Mouse (Mus musculus) limb, embryonic 12.5 days (tissue): ENCODE data around the gene Rbbp9. TPM values are rescaled to one million over a fixed set of nuclear protein-coding genes. Genes with fewer than 3 reads are reported as not detected.

Experiments
- ATAC-seq: fragments of 200-750 bp; cut with Nextera tagmentation; 2 replicates; pipeline ENCODE4 v1.8.0; 2017; ENCODE audit warnings: low read depth, moderate TSS enrichment; ENCODE audit not compliant: insufficient number of reproducible peaks, insufficient read depth, low FRiP score, low TSS enrichment
- H3K27ac ChIP-seq: fragments of 300-500 bp; sonication (generic); 2 replicates; pipeline ENCODE4 v1.5.1; 2016; ENCODE audit warnings: mild to moderate bottlenecking, moderate library complexity
- H3K27me3 ChIP-seq: fragments of 300-500 bp; sonication (generic); 2 replicates; pipeline ENCODE4 v1.6.1; 2016; ENCODE audit warnings: mild to moderate bottlenecking, moderate library complexity
- H3K36me3 ChIP-seq: fragments of 300-500 bp; sonication (generic); 2 replicates; pipeline ENCODE4 v1.6.1; 2016; ENCODE audit warnings: mild to moderate bottlenecking, moderate library complexity
- H3K4me1 ChIP-seq: fragments of 300-500 bp; sonication (generic); replicated peaks from 2 replicates; pipeline ENCODE4 v1.6.1; 2016
- H3K4me2 ChIP-seq: fragments of 300-500 bp; sonication (generic); 2 replicates; pipeline ENCODE4 v1.6.1; 2016; ENCODE audit warnings: mild to moderate bottlenecking, moderate library complexity
- H3K4me3 ChIP-seq: fragments of 300-500 bp; sonication (generic); replicated peaks from 2 replicates; pipeline ENCODE4 v1.5.1; 2016; ENCODE audit warnings: mild to moderate bottlenecking
- H3K9ac ChIP-seq: fragments of 300-500 bp; sonication (generic); replicated peaks from 2 replicates; pipeline ENCODE4 v1.6.1; 2016; ENCODE audit warnings: mild to moderate bottlenecking, moderate library complexity
- H3K9me3 ChIP-seq: fragments of 300-500 bp; sonication (generic); 2 replicates; pipeline ENCODE4 v1.6.1; 2016; ENCODE audit warnings: mild to moderate bottlenecking, moderate library complexity
- WGBS: fragments of 180-500 bp; shearing (Covaris S2); methylation state at CpG from one replicate; pipeline ENCODE4 v1.1.7; 2016; 5-methylcytosine and 5-hydroxymethylcytosine counted together
- polyA plus RNA-seq: library from polyadenylated mRNA; unstranded; fragments of >200 nt; fragmentation: Nextera tagmentation; extraction: Ambion mirVana; gene quantifications from 2 replicates; pipeline ENCODE4 v1.2.1, GENCODE M21; 2016

Gene Rbbp9
- polyA plus RNA-seq, 1 experiment from 2014 or later, result 58.2 TPM

DNA sequence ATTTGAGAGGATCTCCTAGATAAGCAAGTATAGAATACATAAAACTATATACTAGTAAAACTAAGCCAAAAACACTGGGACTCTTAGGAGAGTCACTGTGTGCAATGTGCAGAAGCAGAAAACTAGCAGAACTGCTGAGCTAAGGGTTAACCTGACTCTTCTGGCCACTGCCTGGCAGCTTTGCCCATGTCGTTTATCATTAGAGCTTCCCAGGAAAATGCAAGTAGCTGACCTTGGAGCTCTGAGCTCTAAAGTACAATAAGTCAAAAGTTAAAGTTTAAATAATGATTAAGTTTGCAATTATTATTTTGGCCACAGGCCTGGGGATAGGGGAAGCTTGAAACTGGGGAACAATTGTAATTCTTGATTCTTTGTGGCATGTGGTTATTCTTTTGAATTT lies 5.2 kb downstream of the Rbbp9 start:
- Histone ChIP-seq H3K4me1 (0 out of 2 replicates have a peak, but pooled peaks cover 2% of the 10 kb centered on the region), H3K27ac (no peak overlapping the region), H3K9ac (no peak overlapping the region), H3K9me3 (no peaks in the 10 kb centered on the region), H3K4me2 (no peak overlapping the region), H3K27me3 (no peaks in the 10 kb centered on the region), H3K4me3 (no peak overlapping the region), H3K36me3 (peaks cover 71% of the 10 kb centered on the region)
- no peak for ATAC-seq
- 50% methylated on average over 1 of the region's 1 CpGs for WGBS

DNA sequence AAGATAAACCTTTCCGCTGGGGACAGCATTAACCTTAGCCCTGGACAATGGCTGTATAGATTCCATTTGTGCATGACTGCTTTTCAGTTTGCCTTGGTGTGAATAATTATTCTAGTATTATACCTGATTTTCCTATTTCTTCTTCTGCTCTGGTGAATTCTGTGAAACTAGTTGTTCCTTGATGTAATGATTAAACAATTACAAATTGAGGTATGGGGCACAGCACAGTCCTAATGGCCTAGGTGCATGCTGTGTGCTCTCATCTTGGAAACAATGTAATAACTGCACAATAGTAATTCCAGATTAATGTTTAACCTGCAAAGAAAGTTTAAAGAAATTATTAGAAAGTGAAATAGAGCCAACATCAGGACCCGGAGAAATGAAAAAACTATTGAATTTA lies 5.6 kb downstream of the Rbbp9 start:
- H3K9ac ChIP-seq, result no peak overlapping the region
- ATAC-seq, result no peak
- H3K4me2 ChIP-seq, result no peak overlapping the region
- WGBS, result 93% methylated on average over 2 of the region's 2 CpGs
- H3K4me3 ChIP-seq, result no peak overlapping the region
- peaks cover 75% of the 10 kb centered on the region for H3K36me3 ChIP-seq
- no peaks in the 10 kb centered on the region for H3K27me3 ChIP-seq
- 0 out of 2 replicates have a peak, but pooled peaks cover 2% of the 10 kb centered on the region for H3K4me1 ChIP-seq
- H3K9me3 ChIP-seq, result no peaks in the 10 kb centered on the region
- no peak overlapping the region for H3K27ac ChIP-seq

DNA sequence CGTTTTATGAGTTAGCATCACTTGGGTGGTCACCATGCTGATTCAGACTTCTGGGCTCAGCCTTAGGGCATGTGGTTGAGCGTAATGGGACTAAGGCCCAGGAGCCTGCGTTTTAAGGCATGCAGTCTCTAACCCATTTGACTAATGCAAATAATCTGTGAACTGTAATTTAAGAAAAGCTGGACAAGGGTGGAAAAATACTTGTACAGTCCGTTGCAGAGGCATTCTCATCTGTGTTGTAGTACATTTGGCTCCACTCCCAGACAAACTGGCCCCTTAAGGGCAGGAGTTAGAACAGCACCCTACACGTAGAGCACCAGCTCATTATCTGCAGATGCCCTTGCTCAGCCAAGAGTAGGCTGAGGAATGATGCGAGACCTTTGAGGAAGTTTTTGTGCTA lies 6.0 kb downstream of the Rbbp9 start:
- Histone ChIP-seq H3K27me3 (no peaks in the 10 kb centered on the region), H3K9me3 (no peaks in the 10 kb centered on the region), H3K9ac (no peak overlapping the region), H3K36me3 (peaks cover 80% of the 10 kb centered on the region), H3K4me3 (no peak overlapping the region), H3K4me2 (no peak overlapping the region), H3K4me1 (0 out of 2 replicates have a peak, but pooled peaks cover 2% of the 10 kb centered on the region), H3K27ac (no peak overlapping the region)
- WGBS, result 89% methylated on average over 6 of the region's 6 CpGs
- no peak for ATAC-seq

DNA sequence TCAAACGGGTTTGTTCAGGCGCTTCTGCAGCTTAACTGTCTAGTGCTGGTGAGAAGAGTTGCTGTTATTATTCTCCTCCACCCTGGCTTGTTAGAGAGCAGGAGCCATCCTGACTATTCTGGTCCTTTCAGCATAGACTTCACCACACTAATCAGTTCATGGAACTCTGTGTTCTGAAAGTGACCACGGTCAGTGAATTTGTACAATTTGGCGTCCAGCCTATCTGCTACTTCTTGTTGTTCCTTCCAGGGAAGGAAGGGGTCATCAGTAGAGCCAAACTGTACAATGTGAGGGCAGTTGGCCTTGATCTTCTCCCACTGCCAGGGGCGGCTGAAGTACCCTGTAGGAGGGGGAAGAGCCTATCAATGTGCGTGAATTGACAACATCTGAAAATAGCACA lies 7.0 kb downstream of the Rbbp9 start:
- H3K4me3 ChIP-seq, result no peak overlapping the region
- H3K27me3 ChIP-seq, result no peaks in the 10 kb centered on the region
- no peaks in the 10 kb centered on the region for H3K9me3 ChIP-seq
- no peaks in the 10 kb centered on the region for H3K4me1 ChIP-seq
- no peak overlapping the region for H3K4me2 ChIP-seq
- no peak overlapping the region for H3K9ac ChIP-seq
- H3K36me3 ChIP-seq, result peaks cover 88% of the 10 kb centered on the region
- no peak for ATAC-seq
- WGBS, result 89% methylated on average over 6 of the region's 6 CpGs
- H3K27ac ChIP-seq, result no peak overlapping the region

DNA sequence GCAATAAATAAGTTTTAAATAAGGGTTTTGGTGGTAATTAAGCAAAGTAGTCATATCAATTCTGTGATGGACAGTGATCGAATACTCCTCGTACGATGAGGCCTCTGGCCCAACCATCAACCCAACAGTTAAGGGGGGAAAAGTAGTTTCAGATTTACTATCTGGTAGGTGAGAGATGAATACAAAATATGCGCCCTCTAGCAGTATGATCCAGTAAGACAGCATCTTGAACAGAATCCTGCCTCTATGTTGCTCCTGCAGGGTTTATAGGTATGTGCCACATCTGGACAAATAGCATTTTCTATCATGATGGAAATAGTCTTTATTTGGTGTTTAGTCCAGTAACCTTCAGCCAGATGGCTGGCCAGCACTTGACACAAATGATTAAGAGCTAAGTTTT lies 9.4 kb downstream of the Rbbp9 start:
- 89% methylated on average over 4 of the region's 4 CpGs for WGBS
- ATAC-seq, result no peak
- Histone ChIP-seq H3K27me3 (no peaks in the 10 kb centered on the region), H3K9ac (no peak overlapping the region), H3K27ac (no peak overlapping the region), H3K4me3 (no peak overlapping the region), H3K9me3 (no peaks in the 10 kb centered on the region), H3K4me1 (no peaks in the 10 kb centered on the region), H3K36me3 (peaks cover 89% of the 10 kb centered on the region), H3K4me2 (no peak overlapping the region)

DNA sequence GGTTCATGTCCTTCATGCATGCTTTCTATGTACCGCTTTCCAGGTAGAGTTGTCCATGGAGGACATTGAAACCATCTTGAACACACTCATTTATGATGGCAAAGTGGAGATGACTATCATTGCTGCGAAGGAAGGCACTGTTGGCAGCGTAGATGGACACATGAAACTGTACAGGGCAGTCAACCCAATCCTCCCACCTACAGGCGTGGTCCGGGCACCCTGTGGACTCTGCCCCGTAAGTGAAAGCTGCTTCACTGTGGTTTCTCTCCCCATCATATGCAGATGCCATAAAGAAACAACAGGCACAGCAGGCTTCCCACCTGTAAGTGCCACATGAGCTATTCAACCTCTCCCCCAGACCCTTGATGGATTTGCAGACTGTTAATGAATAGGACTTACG lies 13.5 kb downstream of the Rbbp9 start:
- no peak for ATAC-seq
- 0 out of 2 replicates have a peak, but pooled peaks cover 6% of the 10 kb centered on the region for H3K9me3 ChIP-seq
- H3K4me2 ChIP-seq, result no peak overlapping the region
- no peaks in the 10 kb centered on the region for H3K4me1 ChIP-seq
- no peak overlapping the region for H3K9ac ChIP-seq
- peaks cover 92% of the 10 kb centered on the region for H3K36me3 ChIP-seq
- H3K27ac ChIP-seq, result no peak overlapping the region
- no peak overlapping the region for H3K4me3 ChIP-seq
- no peaks in the 10 kb centered on the region for H3K27me3 ChIP-seq
- WGBS, result 96% methylated on average over 7 of the region's 7 CpGs

DNA sequence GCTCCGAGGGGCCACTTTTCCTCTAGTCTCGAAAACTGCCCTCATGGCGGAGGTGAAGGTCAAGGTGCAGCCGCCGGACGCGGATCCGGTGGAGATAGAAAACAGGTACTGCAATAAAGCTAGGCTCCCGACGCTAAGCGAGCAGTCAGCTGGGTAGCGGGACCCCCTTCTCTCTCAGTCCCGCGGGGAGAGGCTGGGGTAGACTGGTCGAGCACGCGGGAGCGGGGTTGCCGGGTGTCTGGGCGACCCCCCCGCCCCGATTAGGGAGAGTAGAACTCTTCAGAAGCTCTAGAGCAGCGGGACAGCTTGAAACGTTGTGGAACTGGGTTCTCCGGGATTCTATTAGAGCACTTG lies 22.9 kb downstream of the Rbbp9 start:
- ATAC-seq, result peak; percentile 57
- H3K27ac ChIP-seq, result peak overlapping the region; percentile 87
- peak overlapping the region; percentile 96 for H3K4me3 ChIP-seq
- peak overlapping the region; percentile 86 for H3K4me2 ChIP-seq
- peaks cover 17% of the 10 kb centered on the region for H3K36me3 ChIP-seq
- WGBS, result under 1% methylated on average over 25 of the region's 25 CpGs
- no peaks in the 10 kb centered on the region for H3K9me3 ChIP-seq
- peaks cover 10% of the 10 kb centered on the region for H3K4me1 ChIP-seq
- H3K9ac ChIP-seq, result peak overlapping the region; percentile 91
- H3K27me3 ChIP-seq, result peaks cover 4% of the 10 kb centered on the region; the same call in 1 of the 2 replicates

DNA sequence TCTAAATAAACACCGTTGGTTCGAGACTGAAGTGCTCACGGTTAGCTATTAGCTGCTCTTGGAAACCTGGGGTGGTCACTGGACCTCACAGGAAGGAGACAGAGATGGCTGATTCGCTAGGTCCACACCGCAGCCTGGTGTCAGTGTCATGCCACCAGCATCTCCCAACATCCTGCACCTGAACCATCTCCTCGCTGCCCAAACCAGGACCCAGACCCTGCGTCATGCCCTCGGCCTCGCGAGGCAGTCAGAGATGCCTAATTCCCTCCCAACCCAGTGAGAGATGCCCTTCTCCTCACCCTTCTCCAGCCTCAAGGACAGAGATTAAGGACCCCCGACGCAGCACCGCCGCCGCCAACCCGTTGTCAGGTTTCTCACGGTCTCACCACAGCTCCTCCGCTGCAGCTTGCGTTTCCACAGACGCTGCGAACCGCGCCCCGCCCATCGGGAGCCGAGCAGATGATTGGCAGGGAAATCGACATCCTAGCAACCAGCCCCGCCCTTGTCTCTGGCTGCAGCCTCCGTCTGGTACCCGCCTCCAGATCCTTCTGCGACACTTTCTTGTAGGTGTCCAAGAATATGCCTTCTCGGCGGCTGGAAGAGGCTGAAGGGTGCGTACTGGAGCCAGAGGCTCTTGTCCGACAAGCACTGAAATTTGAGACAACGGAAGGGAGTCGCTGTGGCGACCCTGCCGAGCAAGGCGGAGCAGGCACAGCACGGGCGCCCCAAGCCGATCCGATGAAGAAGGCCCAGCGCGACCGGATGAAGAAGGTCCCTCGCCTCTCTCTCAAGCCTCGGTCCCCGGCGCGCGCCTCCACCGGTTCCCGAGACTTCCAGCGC lies 23.5 kb downstream of the Rbbp9 start, which contains the start of the genes Dzank1 and Polr3f:
Gene Dzank1, minus strand, starts transcription at position 434 of the 840 bp plus-strand sequence.
Gene Polr3f, plus strand, starts transcription at position 738 of the 840 bp plus-strand sequence.
- H3K27me3 ChIP-seq, result peaks cover 4% of the 10 kb centered on the region; the same call in 1 of the 2 replicates
- H3K4me1 ChIP-seq, result peaks cover 10% of the 10 kb centered on the region
- H3K9ac ChIP-seq, result peak within 1 kb of the TSS; percentile 91
- peak; percentile 97 for ATAC-seq
- H3K4me2 ChIP-seq, result peak within 1 kb of the TSS; percentile 86
- peaks cover 14% of the 10 kb centered on the region for H3K36me3 ChIP-seq
- no peaks in the 10 kb centered on the region for H3K9me3 ChIP-seq
- under 1% methylated on average over 56 of the region's 56 CpGs for WGBS
- H3K27ac ChIP-seq, result peak within 1 kb of the TSS; percentile 87
- peak within 1 kb of the TSS; percentile 96 for H3K4me3 ChIP-seq

DNA sequence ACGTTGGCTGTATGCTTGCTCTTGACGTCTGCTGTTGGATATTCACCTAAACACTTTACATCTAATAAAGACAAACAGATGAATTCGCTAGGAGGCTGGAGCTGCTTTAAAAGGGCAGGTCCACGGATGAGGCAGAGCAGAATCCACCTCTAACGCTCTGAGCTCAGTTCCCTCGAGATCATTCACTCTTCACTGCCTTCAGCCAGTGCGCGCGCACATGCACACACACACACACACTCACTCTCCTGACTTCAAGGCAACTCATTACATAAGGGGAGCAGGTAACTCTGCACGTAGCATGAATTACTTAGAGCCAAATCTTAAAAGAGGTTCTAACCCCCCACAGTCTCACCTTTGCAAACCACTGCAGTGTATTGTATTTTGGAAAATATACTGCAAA lies 24.8 kb downstream of the Rbbp9 start:
- Histone ChIP-seq H3K27ac (no peak overlapping the region), H3K27me3 (peaks cover 4% of the 10 kb centered on the region; the same call in 1 of the 2 replicates), H3K36me3 (peaks cover 8% of the 10 kb centered on the region; the same call in 1 of the 2 replicates), H3K4me3 (no peak overlapping the region), H3K4me2 (no peak overlapping the region), H3K9me3 (no peaks in the 10 kb centered on the region), H3K9ac (no peak overlapping the region), H3K4me1 (peaks cover 10% of the 10 kb centered on the region)
- no peak for ATAC-seq
- 60% methylated on average over 10 of the region's 10 CpGs for WGBS

DNA sequence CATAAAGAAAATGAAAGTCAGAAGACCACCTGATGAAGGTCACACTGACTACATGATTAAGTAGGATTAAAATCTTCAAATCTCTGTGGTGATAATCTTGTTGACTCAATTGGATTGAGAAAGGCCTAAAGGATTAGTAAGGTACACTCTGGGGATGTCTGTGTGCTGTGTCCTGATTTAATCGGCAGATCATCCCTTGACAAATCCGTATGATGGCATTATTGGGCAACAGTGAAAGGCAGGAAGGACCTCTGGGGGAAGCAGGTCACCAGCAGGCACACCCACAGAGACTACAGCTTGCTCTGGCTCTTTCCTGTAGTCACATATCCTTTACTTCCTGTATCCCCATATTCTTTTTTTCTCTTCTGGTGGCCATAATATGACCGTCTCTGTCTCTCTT lies 30.9 kb downstream of the Rbbp9 start:
- no peak for ATAC-seq
- Histone ChIP-seq H3K4me1 (no peaks in the 10 kb centered on the region), H3K27me3 (no peaks in the 10 kb centered on the region), H3K36me3 (no peaks in the 10 kb centered on the region), H3K4me3 (no peak overlapping the region), H3K4me2 (no peak overlapping the region), H3K27ac (no peak overlapping the region), H3K9me3 (no peaks in the 10 kb centered on the region), H3K9ac (no peak overlapping the region)
- 83% methylated on average over 3 of the region's 3 CpGs for WGBS

DNA sequence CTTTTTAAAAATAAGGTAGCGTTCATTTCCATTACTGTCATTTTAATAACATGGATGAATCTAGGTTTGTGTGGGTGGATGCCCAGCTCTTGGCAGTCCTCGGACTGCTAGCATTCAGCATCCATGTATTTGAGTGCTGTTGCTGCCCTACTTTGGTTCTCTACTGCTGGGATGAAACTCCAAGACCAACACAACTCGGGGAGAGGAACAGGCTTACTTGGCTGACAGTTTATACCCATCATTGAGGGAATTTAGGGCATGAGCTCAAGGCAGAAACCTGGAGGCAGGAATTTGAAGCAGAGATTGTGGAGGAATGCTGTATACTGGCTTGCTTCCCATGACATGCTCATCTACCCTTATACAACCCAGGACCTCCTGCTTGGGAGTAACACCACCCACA lies 36.0 kb downstream of the Rbbp9 start:
- WGBS, result 85% methylated on average over 3 of the region's 3 CpGs
- Histone ChIP-seq H3K4me3 (no peak overlapping the region), H3K9me3 (no peaks in the 10 kb centered on the region), H3K27me3 (no peaks in the 10 kb centered on the region), H3K4me2 (no peak overlapping the region), H3K9ac (no peak overlapping the region), H3K36me3 (no peaks in the 10 kb centered on the region), H3K4me1 (no peaks in the 10 kb centered on the region), H3K27ac (no peak overlapping the region)
- ATAC-seq, result no peak
